Mouse (Mus musculus) midbrain, embryonic 14.5 days (tissue): ENCODE results near the gene Sirt3. TPM values are rescaled to one million over a fixed set of nuclear protein-coding genes. Genes with fewer than 3 reads are reported as not detected.
A peak's percentile ranks its signal among the peaks of the same experiment; 100 is the strongest.

Experiments used
- ATAC-seq: fragments of 200-750 bp; cut with Nextera tagmentation; 2 replicates; pipeline ENCODE4 v1.8.0; 2017; ENCODE audit warnings: moderate number of reproducible peaks, moderate library complexity; ENCODE audit not compliant: low FRiP score, low TSS enrichment
- DNase-seq: peaks from one replicate; pipeline ENCODE4 v3.0.0-alpha.2; 2015
- H3K27ac ChIP-seq: fragments of 300-500 bp; sonication (generic); replicated peaks from 2 replicates; pipeline ENCODE4 v1.5.1; 2014; ENCODE audit warnings: mild to moderate bottlenecking, low read depth, low read length, moderate library complexity
- H3K27me3 ChIP-seq: fragments of 300-500 bp; sonication (generic); 2 replicates; pipeline ENCODE4 v1.6.1; 2014; ENCODE audit warnings: low read length, control low read depth, mixed read lengths; ENCODE audit not compliant: control insufficient read depth, insufficient read depth
- H3K36me3 ChIP-seq: fragments of 300-500 bp; sonication (generic); 2 replicates; pipeline ENCODE4 v1.6.1; 2014; ENCODE audit warnings: low read length, control low read depth; ENCODE audit not compliant: control insufficient read depth, insufficient read depth
- H3K4me1 ChIP-seq: fragments of 300-500 bp; sonication (generic); 2 replicates; pipeline ENCODE4 v1.6.1; 2014; ENCODE audit warnings: mild to moderate bottlenecking, antibody characterized with exemption, low read length, control low read depth; ENCODE audit not compliant: control insufficient read depth, insufficient read depth
- H3K4me2 ChIP-seq: fragments of 300-500 bp; sonication (generic); 2 replicates; pipeline ENCODE4 v1.6.1; 2014; ENCODE audit warnings: mild to moderate bottlenecking, low read length, moderate library complexity
- H3K4me3 ChIP-seq: fragments of 300-500 bp; sonication (generic); replicated peaks from 2 replicates; pipeline ENCODE4 v1.5.1; 2014; ENCODE audit warnings: low read depth, low read length
- H3K9ac ChIP-seq: fragments of 300-500 bp; sonication (generic); replicated peaks from 2 replicates; pipeline ENCODE4 v1.6.1; 2014; ENCODE audit warnings: mild to moderate bottlenecking, low read length, moderate library complexity
- H3K9me3 ChIP-seq: fragments of 300-500 bp; sonication (generic); 2 replicates; pipeline ENCODE4 v1.6.1; 2016; ENCODE audit warnings: low read length, control low read depth, mixed read lengths; ENCODE audit not compliant: control insufficient read depth
- WGBS: fragments of 180-500 bp; shearing (Covaris S2); extraction: QIAGEN DNeasy Blood & Tissue Kit; methylation state at CpG from one replicate; pipeline ENCODE4 v1.1.7; 2014; 5-methylcytosine and 5-hydroxymethylcytosine counted together
- polyA plus RNA-seq: library from polyadenylated mRNA; unstranded; fragments of >200 nt; fragmentation: Nextera tagmentation; extraction: Ambion mirVana; gene quantifications from 2 replicates; pipeline ENCODE4 v1.2.1, GENCODE M21; 2014

Gene Sirt3
- polyA plus RNA-seq, 1 experiment from 2014 or later, result 33.4 TPM

DNA sequence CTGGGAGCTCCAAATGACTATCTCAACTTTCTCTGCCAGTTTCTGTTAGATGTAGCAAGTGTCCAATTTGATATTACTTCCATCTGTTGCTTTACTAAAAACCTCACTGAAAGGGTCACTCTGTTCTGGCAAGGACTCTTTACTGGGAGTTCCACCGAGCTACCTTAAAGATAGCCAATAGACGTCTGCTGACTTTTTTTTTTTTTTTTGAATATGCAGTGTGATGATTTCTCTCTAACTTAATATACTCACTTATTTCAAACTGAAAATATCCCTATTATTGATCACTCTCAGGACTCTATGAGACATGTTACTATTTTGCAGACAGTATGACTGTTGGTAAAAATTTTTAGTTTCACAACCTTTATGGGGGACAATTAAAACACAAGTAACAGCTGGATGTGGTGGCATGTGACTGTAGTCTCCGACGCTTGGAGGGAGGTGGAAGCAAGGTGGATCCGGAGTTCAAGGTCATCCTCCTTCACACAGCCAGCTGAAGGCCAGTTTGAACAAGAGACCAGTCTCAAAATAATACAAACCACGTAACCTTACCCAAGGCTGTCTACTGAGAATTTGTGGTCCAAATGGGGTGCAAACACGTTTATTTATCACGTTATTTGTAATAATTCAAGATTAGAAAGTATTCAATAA is 1.1 kb downstream of the Sirt3 start:
- no peak for ATAC-seq
- Histone ChIP-seq H3K27ac (peak overlapping the region; percentile 86; the same call in 1 of the 2 replicates), H3K9me3 (no peaks in the 10 kb centered on the region), H3K36me3 (peaks cover 28% of the 10 kb centered on the region), H3K27me3 (no peaks in the 10 kb centered on the region), H3K4me2 (peak overlapping the region; percentile 67), H3K4me1 (peaks cover 14% of the 10 kb centered on the region), H3K4me3 (peak overlapping the region; percentile 81), H3K9ac (peak overlapping the region; percentile 65)
- WGBS, result 29% methylated on average over 8 of the region's 8 CpGs
- DNase-seq, result no peak

DNA sequence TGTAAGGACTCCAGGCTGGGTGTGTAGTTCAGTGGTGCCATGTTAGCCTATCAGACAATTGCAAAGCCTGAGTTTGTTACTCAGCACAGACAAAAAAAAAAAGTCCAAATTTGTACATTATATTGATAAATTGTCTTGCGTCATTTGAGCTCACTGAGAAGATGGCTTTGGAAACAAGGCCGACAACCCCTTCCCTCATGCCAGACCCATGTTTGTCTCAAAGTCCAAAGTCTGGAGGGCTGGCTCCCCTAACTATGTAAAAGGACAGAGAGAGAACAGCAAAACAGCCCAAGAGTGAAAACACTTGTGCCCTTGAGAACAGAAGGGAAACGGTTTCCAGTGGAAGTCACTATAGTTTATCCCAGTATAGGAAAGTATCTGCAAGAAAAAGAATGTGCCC is 1.7 kb downstream of the Sirt3 start:
- Histone ChIP-seq H3K27me3 (no peaks in the 10 kb centered on the region), H3K9me3 (no peaks in the 10 kb centered on the region), H3K36me3 (peaks cover 27% of the 10 kb centered on the region), H3K4me3 (peak overlapping the region; percentile 81; the same call in 1 of the 2 replicates), H3K4me2 (0 out of 2 replicates have a peak overlapping the region, but pooled peaks have one; percentile 10), H3K27ac (no peak overlapping the region), H3K4me1 (peaks cover 14% of the 10 kb centered on the region), H3K9ac (no peak overlapping the region)
- ATAC-seq, result no peak
- no peak for DNase-seq
- 90% methylated on average over 3 of the region's 3 CpGs for WGBS

DNA sequence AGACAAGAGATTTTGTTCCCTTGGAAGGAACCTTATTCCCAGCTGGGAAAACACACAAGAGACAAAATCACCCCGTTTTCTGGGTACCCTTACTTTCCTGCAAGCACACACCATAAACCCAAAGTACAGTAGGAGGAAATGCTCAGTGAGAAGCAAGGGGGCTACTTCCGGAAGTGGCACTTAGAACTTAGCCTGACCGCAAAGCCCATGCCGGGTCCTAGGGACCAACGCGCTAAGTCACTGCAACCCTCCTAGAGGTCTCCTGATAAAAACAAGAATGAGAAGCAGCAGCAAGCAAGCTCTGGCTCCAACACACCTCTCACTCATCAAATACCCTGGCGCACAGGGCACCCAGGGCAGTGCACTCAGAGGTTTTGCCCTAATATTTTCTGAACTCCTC is 2.8 kb downstream of the Sirt3 start:
- H3K4me2 ChIP-seq, result no peak overlapping the region
- H3K27ac ChIP-seq, result no peak overlapping the region
- H3K27me3 ChIP-seq, result no peaks in the 10 kb centered on the region
- WGBS, result 90% methylated on average over 7 of the region's 7 CpGs
- ATAC-seq, result no peak
- peaks cover 30% of the 10 kb centered on the region for H3K36me3 ChIP-seq
- no peak overlapping the region for H3K4me3 ChIP-seq
- no peak for DNase-seq
- no peak overlapping the region for H3K9ac ChIP-seq
- H3K4me1 ChIP-seq, result peaks cover 14% of the 10 kb centered on the region
- H3K9me3 ChIP-seq, result no peaks in the 10 kb centered on the region

DNA sequence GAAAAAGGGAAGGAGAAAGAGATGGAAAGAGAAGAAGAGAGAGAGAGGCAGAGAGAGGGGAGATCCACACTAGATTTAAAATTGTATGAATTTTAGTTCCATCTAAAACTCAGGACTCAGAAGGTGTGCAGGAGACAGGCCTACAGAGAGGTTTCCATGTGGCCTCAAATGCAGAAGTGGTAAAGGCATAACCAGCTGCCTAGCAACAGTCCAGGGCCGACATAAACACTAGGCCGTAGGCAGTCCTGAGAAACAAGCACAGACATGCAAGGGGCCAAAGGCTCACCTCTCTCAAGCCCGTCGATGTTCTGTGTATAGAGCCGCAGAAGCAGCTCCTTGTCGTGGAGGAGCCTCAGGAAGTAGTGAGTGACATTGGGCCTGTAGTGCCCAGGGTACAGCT is 4.7 kb downstream of the Sirt3 start:
- 91% methylated on average over 6 of the region's 6 CpGs for WGBS
- H3K4me2 ChIP-seq, result no peak overlapping the region

DNA sequence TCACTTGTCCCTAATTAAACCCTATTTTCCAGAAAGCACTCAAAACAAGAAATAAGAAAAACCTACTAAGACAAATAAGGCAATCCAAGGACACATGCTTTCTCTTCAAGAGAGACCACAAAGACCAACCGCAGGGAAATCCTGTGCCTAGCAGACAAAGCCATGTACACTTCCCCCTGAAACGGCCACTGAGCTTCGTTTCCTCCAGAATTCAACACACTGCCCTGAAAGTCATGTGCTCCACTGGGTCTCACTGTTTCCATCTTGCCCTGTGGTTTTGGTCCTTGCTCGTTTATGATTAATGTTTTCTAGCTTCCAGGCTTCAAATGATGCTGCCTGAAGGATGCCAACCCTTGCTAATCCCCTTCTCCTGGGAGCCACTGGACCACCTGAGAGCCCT is 7.9 kb downstream of the Sirt3 start:
- no peak overlapping the region for H3K9ac ChIP-seq
- ATAC-seq, result no peak

More for the DNA sequence above, 4.7 kb downstream of the Sirt3 start:
- no peak overlapping the region for H3K27ac ChIP-seq
- peaks cover 8% of the 10 kb centered on the region for H3K4me1 ChIP-seq
- peaks cover 37% of the 10 kb centered on the region for H3K36me3 ChIP-seq
- no peaks in the 10 kb centered on the region for H3K9me3 ChIP-seq
- H3K27me3 ChIP-seq, result no peaks in the 10 kb centered on the region
- DNase-seq (no peak), ATAC-seq (no peak)
- no peak overlapping the region for H3K4me3 ChIP-seq
- no peak overlapping the region for H3K9ac ChIP-seq

DNA sequence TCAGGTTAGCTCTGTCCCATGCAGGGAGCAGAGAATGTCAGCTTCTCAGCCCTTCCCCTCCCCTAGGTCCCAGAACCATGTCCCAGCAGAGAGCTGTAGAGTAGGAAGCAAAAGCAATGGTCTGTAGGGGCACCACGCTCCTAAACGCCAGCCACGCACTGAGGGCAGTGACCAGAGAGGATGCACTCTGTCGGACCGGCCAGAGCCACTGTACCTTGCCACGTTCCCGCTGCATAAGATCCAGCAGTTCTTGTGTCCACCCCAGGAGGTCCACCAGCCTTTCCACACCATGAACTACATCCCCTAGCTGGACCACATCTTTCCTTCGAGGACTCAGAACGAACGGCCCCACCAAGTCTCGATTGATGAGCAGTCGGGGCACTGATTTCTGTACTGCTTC is 17.3 kb downstream of the Sirt3 start:
- ATAC-seq, result no peak
- H3K9me3 ChIP-seq, result no peaks in the 10 kb centered on the region
- H3K4me1 ChIP-seq, result no peaks in the 10 kb centered on the region
- peaks cover 71% of the 10 kb centered on the region for H3K36me3 ChIP-seq
- H3K27me3 ChIP-seq, result no peaks in the 10 kb centered on the region
- no peak overlapping the region for H3K9ac ChIP-seq
- no peak overlapping the region for H3K4me2 ChIP-seq
- DNase-seq, result no peak
- 91% methylated on average over 12 of the region's 12 CpGs for WGBS
- no peak overlapping the region for H3K27ac ChIP-seq
- no peak overlapping the region for H3K4me3 ChIP-seq

More for the DNA sequence above, 7.9 kb downstream of the Sirt3 start:
- WGBS, result 93% methylated on average over 4 of the region's 4 CpGs
- DNase-seq, result no peak
- Histone ChIP-seq H3K27ac (no peak overlapping the region), H3K36me3 (peaks cover 49% of the 10 kb centered on the region), H3K4me3 (no peak overlapping the region), H3K4me2 (no peak overlapping the region), H3K4me1 (no peaks in the 10 kb centered on the region), H3K27me3 (no peaks in the 10 kb centered on the region), H3K9me3 (no peaks in the 10 kb centered on the region)

DNA sequence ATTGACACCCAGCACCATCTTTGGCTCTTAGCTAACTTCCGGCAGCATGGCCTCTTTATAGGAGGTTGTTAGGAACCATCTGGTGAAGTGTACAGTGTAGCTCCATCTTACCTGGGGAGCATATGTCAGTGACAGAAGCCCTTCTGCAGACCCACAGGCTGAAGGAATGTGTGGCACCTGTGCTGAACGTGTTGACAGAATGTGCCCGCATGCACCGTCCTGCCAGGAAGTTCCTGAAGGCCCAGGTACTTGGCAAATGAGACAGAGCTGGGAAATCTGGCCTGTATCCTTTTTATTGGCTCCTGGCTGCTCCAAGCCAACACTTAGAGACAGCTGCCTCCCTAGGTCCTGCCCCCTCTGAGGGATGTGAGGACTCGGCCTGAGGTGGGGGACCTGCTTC is 21.4 kb downstream of the Sirt3 start:
- Histone ChIP-seq H3K4me1 (peaks cover 14% of the 10 kb centered on the region), H3K4me2 (no peak overlapping the region), H3K4me3 (no peak overlapping the region), H3K9ac (no peak overlapping the region), H3K27ac (no peak overlapping the region), H3K27me3 (no peaks in the 10 kb centered on the region), H3K9me3 (no peaks in the 10 kb centered on the region), H3K36me3 (peaks cover 71% of the 10 kb centered on the region)
- ATAC-seq (no peak), DNase-seq (no peak)
- WGBS, result 86% methylated on average over 5 of the region's 5 CpGs

DNA sequence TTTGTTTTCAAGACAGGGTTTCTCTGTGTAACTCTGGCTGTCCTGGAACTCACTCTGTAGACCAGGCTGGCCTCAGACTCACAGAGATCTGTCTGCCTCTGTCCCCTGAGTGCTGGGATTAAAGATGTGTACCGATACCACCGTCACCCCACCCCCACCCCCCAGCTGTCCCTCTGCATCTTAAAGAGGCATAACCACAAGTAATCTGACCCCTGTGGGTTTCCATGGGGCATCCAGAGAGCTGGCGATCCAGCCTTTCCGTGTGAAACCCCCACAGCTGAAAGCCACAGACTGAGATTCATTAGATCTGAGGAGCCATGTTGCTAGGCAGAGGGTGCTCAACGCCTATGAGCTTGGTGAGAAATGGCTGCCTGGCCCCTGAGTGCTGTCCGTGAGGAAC is 22.1 kb downstream of the Sirt3 start:
- Histone ChIP-seq H3K27me3 (no peaks in the 10 kb centered on the region), H3K4me3 (no peak overlapping the region), H3K36me3 (peaks cover 67% of the 10 kb centered on the region), H3K27ac (no peak overlapping the region), H3K9ac (no peak overlapping the region), H3K4me2 (no peak overlapping the region), H3K4me1 (peaks cover 21% of the 10 kb centered on the region), H3K9me3 (no peaks in the 10 kb centered on the region)
- ATAC-seq, result no peak
- WGBS, result 63% methylated on average over 6 of the region's 6 CpGs
- no peak for DNase-seq

DNA sequence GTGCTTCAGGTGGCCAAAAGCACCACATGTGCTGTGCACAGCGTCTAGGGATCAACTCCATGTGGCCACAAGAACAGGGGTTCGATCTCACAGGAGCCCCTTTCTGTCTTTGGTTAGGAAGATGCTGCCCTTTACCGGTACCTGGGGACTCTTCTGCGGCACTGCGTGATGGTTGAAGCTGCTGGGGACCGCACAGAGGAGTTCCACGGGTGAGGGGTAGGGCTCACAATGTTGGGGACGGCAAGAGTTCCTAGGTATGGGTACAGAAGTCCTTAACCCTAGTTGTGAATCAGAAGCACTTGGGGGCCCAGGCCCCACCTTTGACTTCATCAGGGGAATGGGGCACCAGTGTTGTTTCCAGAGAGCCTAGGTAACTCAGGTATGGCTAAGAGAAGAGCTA is 23.4 kb downstream of the Sirt3 start:
- ATAC-seq (no peak), DNase-seq (no peak)
- Histone ChIP-seq H3K4me1 (peaks cover 22% of the 10 kb centered on the region), H3K27me3 (no peaks in the 10 kb centered on the region), H3K36me3 (peaks cover 63% of the 10 kb centered on the region), H3K9ac (peak overlapping the region; percentile 90; the same call in 1 of the 2 replicates), H3K4me2 (peak overlapping the region; percentile 92), H3K4me3 (peak overlapping the region; percentile 85), H3K27ac (no peak overlapping the region), H3K9me3 (no peaks in the 10 kb centered on the region)
- WGBS, result 96% methylated on average over 8 of the region's 8 CpGs
